7 mouse cellular contexts compared by ENCODE assay signal in the genomic region with DNA sequence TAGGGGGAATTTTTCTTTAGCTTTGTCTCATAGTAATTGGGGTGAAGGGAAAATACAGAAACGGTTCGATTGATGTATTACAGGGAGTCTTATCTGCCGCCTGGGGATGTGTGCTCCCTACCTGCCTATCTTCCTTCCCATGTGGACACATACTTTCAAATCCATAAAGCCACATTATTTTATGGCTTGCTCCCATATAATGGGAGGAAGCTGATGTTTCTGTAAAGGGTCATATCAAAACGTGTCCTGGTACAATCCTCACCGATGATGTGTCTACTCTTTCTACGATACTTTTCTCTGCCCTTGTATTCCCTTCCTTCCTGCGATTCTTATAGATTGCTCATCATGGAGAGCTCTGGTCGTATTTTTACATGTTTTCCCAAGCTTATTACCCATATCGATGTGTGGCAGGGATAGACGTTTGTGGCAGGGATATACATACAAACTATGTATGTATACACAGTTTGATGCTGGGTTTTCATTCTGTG. TPM values are rescaled to one million over a fixed set of nuclear protein-coding genes. Genes with fewer than 3 reads are reported as not detected.
DNase-seq lines count a peak whose midpoint lies in the region; ATAC-seq lines count a peak whose summit lies in the region.

No protein-coding gene starts in this region.

- H3K4me1 ChIP-seq in erythroblast, embryonic 14.5 days (ENCODE audit: control insufficient read depth): peaks cover 27% of the 10 kb centered on the region
- peaks cover 8% of the 10 kb centered on the region; the same call in 1 of the 2 replicates for H3K4me1 ChIP-seq in limb, embryonic 15.5 days
- peaks cover 10% of the 10 kb centered on the region; the same call in 1 of the 2 replicates for H3K4me1 ChIP-seq in stomach, embryonic 16.5 days (ENCODE audit: control insufficient read depth, insufficient read depth, low read length)

- peak; percentile 20 for DNase-seq in retina, adult 2 months (ENCODE audit: low read depth, low spot score)
- DNase-seq in retina, postnatal 1 day: no peak
- DNase-seq in frontal cortex, postnatal 10 days (ENCODE audit: low spot score in 2 of 2): no peak
- DNase-seq in left cerebral cortex, adult 8-10 months (ENCODE audit: low spot score in 2 of 2): no peak

- no peaks in the 10 kb centered on the region for H3K9me3 ChIP-seq in erythroblast, embryonic 14.5 days (ENCODE audit: control insufficient read depth, low read length)
- no peaks in the 10 kb centered on the region for H3K9me3 ChIP-seq in limb, embryonic 15.5 days
- H3K9me3 ChIP-seq in stomach, embryonic 16.5 days (replicated peaks; ENCODE audit: control insufficient read depth, low read length): no peaks in the 10 kb centered on the region

- H3K9ac ChIP-seq in limb, embryonic 15.5 days: peak overlapping the region; percentile 72
- H3K9ac ChIP-seq in stomach, embryonic 16.5 days (ENCODE audit: low read length): peak overlapping the region; percentile 88

- peaks cover 17% of the 10 kb centered on the region for H3K36me3 ChIP-seq in erythroblast, embryonic 14.5 days (ENCODE audit: control insufficient read depth)
- H3K36me3 ChIP-seq in limb, embryonic 15.5 days: no peaks in the 10 kb centered on the region
- H3K36me3 ChIP-seq in stomach, embryonic 16.5 days (ENCODE audit: control insufficient read depth, insufficient read depth, low read length): no peaks in the 10 kb centered on the region

- peak overlapping the region; percentile 82 for H3K27ac ChIP-seq in limb, embryonic 15.5 days
- no peak overlapping the region for H3K27ac ChIP-seq in stomach, embryonic 16.5 days (ENCODE audit: low read length)

- H3K4me2 ChIP-seq in limb, embryonic 15.5 days: peak overlapping the region; percentile 59
- H3K4me2 ChIP-seq in stomach, embryonic 16.5 days (ENCODE audit: low read depth, low read length): peak overlapping the region; percentile 68

- WGBS in limb, embryonic 15.5 days: 27% methylated on average over 10 of the region's 10 CpGs
- 21% methylated on average over 10 of the region's 10 CpGs for WGBS in stomach, embryonic 16.5 days

- H3K4me3 ChIP-seq in erythroblast, embryonic 14.5 days (replicated peaks): peak overlapping the region; percentile 94
- peak overlapping the region; percentile 70 for H3K4me3 ChIP-seq in limb, embryonic 15.5 days
- peak overlapping the region; percentile 83 for H3K4me3 ChIP-seq in stomach, embryonic 16.5 days (replicated peaks; ENCODE audit: low read length)

- no peak for ATAC-seq in limb, embryonic 15.5 days (ENCODE audit: insufficient number of reproducible peaks, low FRiP score, low TSS enrichment, low read depth)
- peak; percentile 8; the same call in 1 of the 2 replicates for ATAC-seq in stomach, embryonic 16.5 days (ENCODE audit: insufficient read depth, low FRiP score)

- H3K27me3 ChIP-seq in erythroblast, embryonic 14.5 days (ENCODE audit: control insufficient read depth): no peaks in the 10 kb centered on the region
- H3K27me3 ChIP-seq in limb, embryonic 15.5 days: no peaks in the 10 kb centered on the region
- no peaks in the 10 kb centered on the region for H3K27me3 ChIP-seq in stomach, embryonic 16.5 days (ENCODE audit: control insufficient read depth, insufficient read depth, low read length)

RNA-seq across cellular contexts. Expression of a gene that starts 0.6 kb away (rescaled TPM):
- 0.48 and 0.65 TPM in 2 replicates for polyA plus RNA-seq in erythroblast, embryonic 14.5 days (2012)
- polyA plus RNA-seq in limb, embryonic 15.5 days (2015; fragmentation: Nextera tagmentation; extraction: Ambion mirVana): 27.8 and 28.5 TPM in 2 replicates
- polyA plus RNA-seq in stomach, embryonic 16.5 days (2015; fragmentation: Nextera tagmentation; extraction: Ambion mirVana): 24.0 and 26.7 TPM in 2 replicates
- total RNA-seq in left cerebral cortex, adult 8-10 months (2022): 10 to 100 TPM; 26.6 to 34.2 (median 31.0) TPM

RNA-seq across cellular contexts. Expression of a gene that starts 0.8 kb away (rescaled TPM):
- polyA plus RNA-seq in erythroblast, embryonic 14.5 days (2012): 0.06 and 0.11 TPM in 2 replicates
- polyA plus RNA-seq in limb, embryonic 15.5 days (2015; fragmentation: Nextera tagmentation; extraction: Ambion mirVana): 3.5 and 3.9 TPM in 2 replicates
- polyA plus RNA-seq in stomach, embryonic 16.5 days (2015; fragmentation: Nextera tagmentation; extraction: Ambion mirVana): 3.8 and 4.0 TPM in 2 replicates
- total RNA-seq in left cerebral cortex, adult 8-10 months (2022): 1 to 10 TPM; 9.2 to 9.8 (median 9.4) TPM

RNA-seq across cellular contexts. Expression of a gene that starts 54.2 kb away (rescaled TPM):
- 1.2 and 1.6 TPM in 2 replicates for polyA plus RNA-seq in erythroblast, embryonic 14.5 days (2012)
- polyA plus RNA-seq in limb, embryonic 15.5 days (2015; fragmentation: Nextera tagmentation; extraction: Ambion mirVana): 64.0 and 64.6 TPM in 2 replicates
- polyA plus RNA-seq in stomach, embryonic 16.5 days (2015; fragmentation: Nextera tagmentation; extraction: Ambion mirVana): 101 and 105 TPM in 2 replicates
- 10 to 100 TPM; 44.0 to 49.2 (median 48.1) TPM for total RNA-seq in left cerebral cortex, adult 8-10 months (2022)

Comparison
In these comparisons a context has a peak if more than half of its experiments do, and no peak if none do; other contexts are left out.
1. RNA of a gene that starts 0.6 kb away (polyA plus RNA-seq): 27.8 to 28.5 TPM in limb, embryonic 15.5 days and 24.0 to 26.7 TPM in stomach, embryonic 16.5 days; 0.48 to 0.65 TPM in erythroblast, embryonic 14.5 days; every median in the first group is over 10 times any median in the second.
2. RNA of a gene that starts 54.2 kb away (polyA plus RNA-seq): 101 to 105 TPM in stomach, embryonic 16.5 days and 64.0 to 64.6 TPM in limb, embryonic 15.5 days; 1.2 to 1.6 TPM in erythroblast, embryonic 14.5 days; every median in the first group is over 10 times any median in the second.
3. Peak in every context shown above with its lines, with median percentiles within 50 percentile points of each other: H3K4me3 ChIP-seq.